Mouse (Mus musculus): ENCODE measurements around the gene Prdm10. TPM values are rescaled to one million over a fixed set of nuclear protein-coding genes. Genes with fewer than 3 reads are reported as not detected.

Gene Prdm10
- polyA plus RNA-seq, 2 experiments, result 2.3 to 4.9 TPM

DNA sequence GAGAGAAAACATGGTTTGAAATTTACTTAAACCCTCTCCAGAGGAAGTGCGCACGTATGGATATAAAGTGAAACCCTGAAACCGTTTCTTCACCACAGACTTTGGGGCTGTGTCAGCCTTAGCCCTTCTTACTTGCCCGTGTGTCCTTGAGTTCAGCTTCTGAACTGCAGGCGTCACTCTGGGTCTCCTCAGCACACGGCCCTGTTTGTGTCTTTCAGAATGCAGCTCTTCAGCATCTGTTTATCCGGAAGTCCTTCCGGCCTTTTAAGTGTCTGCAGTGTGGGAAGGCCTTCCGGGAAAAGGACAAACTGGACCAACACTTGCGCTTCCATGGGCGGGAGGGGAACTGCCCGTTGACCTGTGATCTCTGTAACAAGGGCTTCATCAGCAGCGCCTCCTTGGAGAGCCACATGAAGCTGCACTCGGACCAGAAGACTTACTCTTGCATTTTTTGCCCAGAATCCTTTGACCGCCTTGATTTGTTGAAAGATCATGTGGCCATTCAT lies 66.3 kb downstream of the Prdm10 start:
- no peaks in the 10 kb centered on the region for H3K36me3 ChIP-seq (replicated peaks; ENCODE audit: control insufficient read depth, insufficient read depth, low read depth)
- TF ChIP-seq EP300 (IDR thresholded peaks at IDR 0.05; ENCODE audit: low read depth) (no peak), CTCF (IDR thresholded peaks at IDR 0.05; ENCODE audit: low read depth) (no peak)
- DNase-seq (ENCODE audit: low read depth in 3 of 3, low spot score in 3 of 3), result no peak
- H3K27me3 ChIP-seq (ENCODE audit: control insufficient read depth, insufficient read depth, low read length), result no peaks in the 10 kb centered on the region
- no peak for ATAC-seq (ENCODE audit: insufficient read depth)
- 73% methylated on average over 15 of the region's 15 CpGs for WGBS (ENCODE audit: insufficient replicate concordance)
- no peaks in the 10 kb centered on the region for H3K9me3 ChIP-seq (ENCODE audit: control insufficient read depth, low read length)
- H3K4me1 ChIP-seq (replicated peaks; ENCODE audit: control insufficient read depth in 2 of 2, insufficient read depth in 2 of 2, low read length in 1 of 2), result no peaks in the 10 kb centered on the region
- no peak overlapping the region for H3K27ac ChIP-seq
- H3K9ac ChIP-seq (replicated peaks), result no peak overlapping the region
- H3K4me2 ChIP-seq (ENCODE audit: low read depth), result no peak overlapping the region
- H3K4me3 ChIP-seq (ENCODE audit: insufficient read depth in 1 of 2, low read depth in 2 of 2, low read length in 2 of 2), result no peak overlapping the region

GRCm38 (mm10) chr9:31348458-31348857 lies 68.1 kb downstream of the Prdm10 start:
- WGBS (ENCODE audit: insufficient replicate concordance), result 68% methylated on average over 4 of the region's 4 CpGs
- ATAC-seq (ENCODE audit: insufficient read depth), result no peak

DNA sequence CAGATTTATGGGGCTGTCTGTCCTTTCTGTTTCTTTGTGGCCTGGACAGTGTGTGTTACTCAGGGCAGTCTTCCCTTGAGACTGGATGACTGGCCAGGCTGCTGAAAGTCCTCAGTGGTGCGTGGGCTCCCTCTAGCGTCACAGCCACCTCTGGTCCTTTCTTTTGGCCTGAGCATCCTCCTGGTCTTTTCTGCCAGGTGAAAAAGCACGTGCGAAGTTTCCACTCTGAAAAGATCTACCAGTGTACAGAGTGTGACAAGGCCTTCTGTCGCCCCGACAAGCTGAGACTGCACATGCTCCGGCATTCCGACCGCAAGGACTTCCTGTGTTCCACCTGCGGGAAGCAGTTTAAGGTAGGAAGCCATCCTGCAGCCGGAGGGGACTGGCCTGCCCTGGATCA lies 68.6 kb downstream of the Prdm10 start:
- peak; percentile 97 for TF ChIP-seq CTCF (IDR thresholded peaks at IDR 0.05; ENCODE audit: low read depth)
- no peak for TF ChIP-seq EP300 (IDR thresholded peaks at IDR 0.05; ENCODE audit: low read depth)
- ATAC-seq (ENCODE audit: insufficient read depth) (no peak), DNase-seq (ENCODE audit: low read depth in 3 of 3, low spot score in 3 of 3) (peak in 2 of 3 experiments; percentile 12 to 28)
- Histone ChIP-seq H3K9ac (replicated peaks) (no peak overlapping the region), H3K4me3 (ENCODE audit: insufficient read depth in 1 of 2, low read depth in 2 of 2, low read length in 2 of 2) (no peak overlapping the region), H3K4me1 (replicated peaks; ENCODE audit: control insufficient read depth in 2 of 2, insufficient read depth in 2 of 2, low read length in 1 of 2) (no peaks in the 10 kb centered on the region; a peak in 1 of 4 replicates), H3K27me3 (ENCODE audit: control insufficient read depth, insufficient read depth, low read length) (no peaks in the 10 kb centered on the region), H3K4me2 (ENCODE audit: low read depth) (no peak overlapping the region), H3K27ac (no peak overlapping the region), H3K36me3 (replicated peaks; ENCODE audit: control insufficient read depth, insufficient read depth, low read depth) (no peaks in the 10 kb centered on the region), H3K9me3 (ENCODE audit: control insufficient read depth, low read length) (no peaks in the 10 kb centered on the region)
- WGBS (ENCODE audit: insufficient replicate concordance), result 67% methylated on average over 11 of the region's 11 CpGs

More at GRCm38 (mm10) chr9:31348458-31348857, 68.1 kb downstream of the Prdm10 start:
- no peaks in the 10 kb centered on the region; a peak in 1 of 4 replicates for H3K4me1 ChIP-seq (replicated peaks; ENCODE audit: control insufficient read depth in 2 of 2, insufficient read depth in 2 of 2, low read length in 1 of 2)
- H3K36me3 ChIP-seq (replicated peaks; ENCODE audit: control insufficient read depth, insufficient read depth, low read depth), result no peaks in the 10 kb centered on the region
- no peak overlapping the region for H3K4me3 ChIP-seq (ENCODE audit: insufficient read depth in 1 of 2, low read depth in 2 of 2, low read length in 2 of 2)
- H3K27ac ChIP-seq, result no peak overlapping the region
- no peak overlapping the region for H3K4me2 ChIP-seq (ENCODE audit: low read depth)
- no peak for DNase-seq (ENCODE audit: low read depth in 3 of 3, low spot score in 3 of 3)
- H3K9ac ChIP-seq (replicated peaks), result no peak overlapping the region
- H3K27me3 ChIP-seq (ENCODE audit: control insufficient read depth, insufficient read depth, low read length), result no peaks in the 10 kb centered on the region
- TF ChIP-seq EP300 (IDR thresholded peaks at IDR 0.05; ENCODE audit: low read depth), result no peak
- TF ChIP-seq CTCF (IDR thresholded peaks at IDR 0.05; ENCODE audit: low read depth), result no peak
- H3K9me3 ChIP-seq (ENCODE audit: control insufficient read depth, low read length), result no peaks in the 10 kb centered on the region

DNA sequence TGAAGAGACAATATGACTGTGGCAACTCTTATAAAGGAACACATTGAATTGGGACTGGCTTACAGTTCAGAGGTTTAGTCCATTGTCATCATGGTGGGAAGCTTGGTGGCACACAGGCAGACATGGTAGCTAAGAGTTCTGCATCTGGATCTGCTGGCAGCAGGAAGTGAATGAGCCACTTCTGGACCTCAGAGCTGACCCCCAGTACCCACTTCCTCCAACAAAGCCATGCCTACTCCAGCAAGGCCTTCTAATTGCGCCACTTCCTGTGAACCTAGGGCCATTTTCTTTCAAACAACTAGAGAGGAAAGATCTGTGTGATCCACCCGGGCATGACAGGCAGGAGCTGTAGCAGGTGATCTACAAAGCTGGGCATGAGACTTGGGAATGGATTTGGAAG lies 72.4 kb downstream of the Prdm10 start:
- H3K36me3 ChIP-seq (replicated peaks; ENCODE audit: control insufficient read depth, insufficient read depth, low read depth), result peaks cover 9% of the 10 kb centered on the region
- no peak for ATAC-seq (ENCODE audit: insufficient read depth)
- WGBS (ENCODE audit: insufficient replicate concordance), result 56% methylated on average over 2 of the region's 2 CpGs
- peaks cover 0 to 3% of the 10 kb centered on the region in 2 experiments; a peak in 1 of 4 replicates for H3K4me1 ChIP-seq (replicated peaks; ENCODE audit: control insufficient read depth in 2 of 2, insufficient read depth in 2 of 2, low read length in 1 of 2)
- H3K4me3 ChIP-seq (ENCODE audit: insufficient read depth in 1 of 2, low read depth in 2 of 2, low read length in 2 of 2), result no peak overlapping the region
- no peak overlapping the region for H3K9ac ChIP-seq (replicated peaks)
- TF ChIP-seq EP300 (IDR thresholded peaks at IDR 0.05; ENCODE audit: low read depth) (no peak), CTCF (IDR thresholded peaks at IDR 0.05; ENCODE audit: low read depth) (no peak)
- no peaks in the 10 kb centered on the region for H3K9me3 ChIP-seq (ENCODE audit: control insufficient read depth, low read length)
- H3K4me2 ChIP-seq (ENCODE audit: low read depth), result no peak overlapping the region
- H3K27me3 ChIP-seq (ENCODE audit: control insufficient read depth, insufficient read depth, low read length), result no peaks in the 10 kb centered on the region
- no peak overlapping the region for H3K27ac ChIP-seq
- no peak for DNase-seq (ENCODE audit: low read depth in 3 of 3, low spot score in 3 of 3)

GRCm38 (mm10) chr9:31353518-31353917 lies 73.2 kb downstream of the Prdm10 start:
- TF ChIP-seq EP300 (IDR thresholded peaks at IDR 0.05; ENCODE audit: low read depth), result no peak
- no peak for TF ChIP-seq CTCF (IDR thresholded peaks at IDR 0.05; ENCODE audit: low read depth)
- H3K4me2 ChIP-seq (ENCODE audit: low read depth), result peak overlapping the region; percentile 20; the same call in 1 of the 2 replicates

More at GRCm38 (mm10) chr9:31353518-31353917, 73.2 kb downstream of the Prdm10 start:
- Histone ChIP-seq H3K27ac (no peak overlapping the region), H3K4me1 (replicated peaks; ENCODE audit: control insufficient read depth in 2 of 2, insufficient read depth in 2 of 2, low read length in 1 of 2) (peaks cover 0 to 3% of the 10 kb centered on the region in 2 experiments; a peak in 1 of 4 replicates), H3K9ac (replicated peaks) (no peak overlapping the region), H3K9me3 (ENCODE audit: control insufficient read depth, low read length) (no peaks in the 10 kb centered on the region), H3K36me3 (replicated peaks; ENCODE audit: control insufficient read depth, insufficient read depth, low read depth) (peaks cover 9% of the 10 kb centered on the region), H3K4me3 (ENCODE audit: insufficient read depth in 1 of 2, low read depth in 2 of 2, low read length in 2 of 2) (no peak overlapping the region), H3K27me3 (ENCODE audit: control insufficient read depth, insufficient read depth, low read length) (no peaks in the 10 kb centered on the region)
- no peak for DNase-seq (ENCODE audit: low read depth in 3 of 3, low spot score in 3 of 3)
- 74% methylated on average over 10 of the region's 10 CpGs for WGBS (ENCODE audit: insufficient replicate concordance)
- ATAC-seq (ENCODE audit: insufficient read depth), result no peak
